Mouse (Mus musculus) stomach, postnatal 0 days (tissue): ENCODE data around the gene Smim14. TPM values are rescaled to one million over a fixed set of nuclear protein-coding genes. Genes with fewer than 3 reads are reported as not detected.
"Not testable (repeated sequence)": the region's sequence is repeated elsewhere in the genome, so short reads cannot be mapped to it uniquely, and the experiment has no call there.

ENCODE experiments used
- ATAC-seq: fragments of 200-750 bp; cut with Nextera tagmentation; 2 replicates; pipeline ENCODE4 v1.8.0; 2017; ENCODE audit not compliant: low FRiP score, low TSS enrichment
- DNase-seq: peaks from one replicate; pipeline ENCODE4 v3.0.0-alpha.2; 2016; ENCODE audit warnings: low spot score
- H3K27ac ChIP-seq: fragments of 300-500 bp; sonication (generic); replicated peaks from 2 replicates; pipeline ENCODE4 v1.5.1; 2014; ENCODE audit warnings: mild to moderate bottlenecking, control low read depth
- H3K27me3 ChIP-seq: fragments of 300-500 bp; sonication (generic); 2 replicates; pipeline ENCODE4 v1.6.1; 2014; ENCODE audit warnings: low read length; ENCODE audit not compliant: control insufficient read depth, insufficient read depth
- H3K36me3 ChIP-seq: fragments of 300-500 bp; sonication (generic); 2 replicates; pipeline ENCODE4 v1.6.1; 2014; ENCODE audit warnings: low read length, mixed read lengths; ENCODE audit not compliant: control insufficient read depth, insufficient read depth
- H3K4me1 ChIP-seq: fragments of 300-500 bp; sonication (generic); replicated peaks from 2 replicates; pipeline ENCODE4 v1.6.1; 2014; ENCODE audit warnings: antibody characterized with exemption; ENCODE audit not compliant: control insufficient read depth, insufficient read depth
- H3K4me2 ChIP-seq: fragments of 300-500 bp; sonication (generic); replicated peaks from 2 replicates; pipeline ENCODE4 v1.6.1; 2014; ENCODE audit warnings: low read depth, mild to moderate bottlenecking, control low read depth, moderate library complexity
- H3K4me3 ChIP-seq: fragments of 300-500 bp; sonication (generic); 2 replicates; pipeline ENCODE4 v1.5.1; 2014; ENCODE audit warnings: low read depth, low read length, control low read depth
- H3K9ac ChIP-seq: fragments of 300-500 bp; sonication (generic); 2 replicates; pipeline ENCODE4 v1.6.1; 2014; ENCODE audit warnings: mild to moderate bottlenecking, low read length, control low read depth, mixed read lengths
- H3K9me3 ChIP-seq: fragments of 300-500 bp; sonication (generic); 2 replicates; pipeline ENCODE4 v1.6.1; 2016; ENCODE audit warnings: low read length; ENCODE audit not compliant: control insufficient read depth
- CTCF ChIP-seq: IDR thresholded peaks from 2 replicates; pipeline ENCODE4 v1.5.1; 2016; ENCODE audit warnings: antibody characterized with exemption, low read depth, mild to moderate bottlenecking, moderate library complexity
- EP300 ChIP-seq: optimal IDR thresholded peaks from 2 replicates; pipeline ENCODE3; 2016; ENCODE audit warnings: antibody characterized with exemption
- WGBS: fragments of 180-500 bp; shearing (Covaris S2); extraction: QIAGEN DNeasy Blood & Tissue Kit; methylation state at CpG from one replicate; pipeline ENCODE4 v1.1.7; 2014; 5-methylcytosine and 5-hydroxymethylcytosine counted together
- polyA plus RNA-seq: library from polyadenylated mRNA; unstranded; fragments of >200 nt; fragmentation: Nextera tagmentation; extraction: Ambion mirVana; gene quantifications from 2 replicates; pipeline ENCODE4 v1.2.1, GENCODE M21; 2015

Gene Smim14
- polyA plus RNA-seq, 1 experiment from 2014 or later: 360 TPM

- Histone ChIP-seq H3K4me3 (no peak overlapping the region), H3K9ac (no peak overlapping the region), H3K9me3 (no peaks in the 10 kb centered on the region), H3K4me1 (no peaks in the 10 kb centered on the region), H3K4me2 (no peak overlapping the region), H3K27ac (no peak overlapping the region), H3K27me3 (no peaks in the 10 kb centered on the region), H3K36me3 (no peaks in the 10 kb centered on the region)
- 86% methylated on average over 3 of the region's 3 CpGs for WGBS
- ATAC-seq: no peak
- TF ChIP-seq CTCF (no peak), EP300 (no peak)
- DNase-seq: no peak
These were observed 2.8 kb upstream of the Smim14 start for GRCm38 (mm10) chr5:65539786-65540185.

GRCm38 (mm10) chr5:65538829-65539228 is 1.8 kb upstream of the Smim14 start:
- no peak for TF ChIP-seq CTCF
- no peak for TF ChIP-seq EP300
- no peaks in the 10 kb centered on the region for H3K4me1 ChIP-seq
- H3K4me3 ChIP-seq: no peak overlapping the region
- no peaks in the 10 kb centered on the region for H3K27me3 ChIP-seq
- ATAC-seq (no peak), DNase-seq (no peak)
- whole genome bisulfite sequencing: 20% methylated on average over 4 of the region's 4 CpGs
- H3K36me3 ChIP-seq: no peaks in the 10 kb centered on the region
- peak overlapping the region; percentile 23 for H3K4me2 ChIP-seq
- H3K9ac ChIP-seq: no peak overlapping the region
- H3K27ac ChIP-seq: no peak overlapping the region
- no peaks in the 10 kb centered on the region for H3K9me3 ChIP-seq

- Histone ChIP-seq H3K36me3 (no peaks in the 10 kb centered on the region), H3K27ac (peak overlapping the region; percentile 99), H3K4me3 (peak overlapping the region; percentile 95), H3K9me3 (no peaks in the 10 kb centered on the region), H3K4me2 (peak overlapping the region; percentile 66), H3K27me3 (no peaks in the 10 kb centered on the region), H3K4me1 (no peaks in the 10 kb centered on the region), H3K9ac (peak overlapping the region; percentile 94)
- 1% methylated on average over 4 of the region's 4 CpGs for WGBS
- DNase-seq (no peak), ATAC-seq (no peak)
- TF ChIP-seq EP300 (no peak), CTCF (no peak)
These were observed 1.1 kb upstream of the Smim14 start for GRCm38 (mm10) chr5:65538121-65538520.

GRCm38 (mm10) chr5:65537420-65538071 is 562 bp upstream of the Smim14 start:
- Histone ChIP-seq H3K27ac (peak overlapping the region; percentile 99), H3K4me2 (peak overlapping the region; percentile 66), H3K27me3 (no peaks in the 10 kb centered on the region), H3K4me3 (peak overlapping the region; percentile 95), H3K9me3 (no peaks in the 10 kb centered on the region), H3K4me1 (no peaks in the 10 kb centered on the region), H3K36me3 (no peaks in the 10 kb centered on the region), H3K9ac (peak overlapping the region; percentile 94)
- under 1% methylated on average over 35 of the region's 59 CpGs for WGBS
- ATAC-seq (peak; percentile 73), DNase-seq (peak; percentile 82)
- TF ChIP-seq CTCF: no peak
- no peak for TF ChIP-seq EP300

GRCm38 (mm10) chr5:65536068-65536465 is 917 bp downstream of the Smim14 start:
- not testable (repeated sequence) for ATAC-seq, H3K27me3 ChIP-seq, H3K4me1 ChIP-seq, H3K9me3 ChIP-seq, DNase-seq, H3K36me3 ChIP-seq
- Histone ChIP-seq H3K4me3 (peak overlapping the region; percentile 95), H3K27ac (peak overlapping the region; percentile 99), H3K4me2 (peak overlapping the region; percentile 66), H3K9ac (peak overlapping the region; percentile 94)
- WGBS: 67% methylated on average over 10 of the region's 10 CpGs

GRCm38 (mm10) chr5:65535457-65536067 is 1.4 kb downstream of the Smim14 start:
- no peak overlapping the region for H3K9ac ChIP-seq
- ATAC-seq: no peak
- H3K9me3 ChIP-seq: no peaks in the 10 kb centered on the region
- TF ChIP-seq EP300 (no peak), CTCF (peak; percentile 75)
- 57% methylated on average over 5 of the region's 5 CpGs for WGBS
- H3K4me2 ChIP-seq: no peak overlapping the region
- H3K27ac ChIP-seq: no peak overlapping the region
- no peak overlapping the region for H3K4me3 ChIP-seq
- no peaks in the 10 kb centered on the region for H3K27me3 ChIP-seq
- no peak for DNase-seq
- H3K36me3 ChIP-seq: no peaks in the 10 kb centered on the region
- no peaks in the 10 kb centered on the region for H3K4me1 ChIP-seq
